Mouse (Mus musculus): ENCODE measurements at regions not wholly inside any gene's neighbourhood (a gene's known extent, or its start where the extent isn't known, plus 50 kb on each side); places are given as distances from the start of the nearest gene placed in this dataset.
"Not testable (repeated sequence)": the region's sequence is repeated elsewhere in the genome, so short reads cannot be mapped to it uniquely, and the experiment has no call there.

GRCm38 (mm10) chr1:184669173-184669572 is 63.2 kb downstream of the Hlx start:
- DNase-seq (ENCODE audit: low read depth, low spot score): not testable (repeated sequence)

GRCm38 (mm10) chr1:184668428-184668827 is 64.0 kb downstream of the Hlx start:
- no peak for DNase-seq (ENCODE audit: low read depth, low spot score)

DNA sequence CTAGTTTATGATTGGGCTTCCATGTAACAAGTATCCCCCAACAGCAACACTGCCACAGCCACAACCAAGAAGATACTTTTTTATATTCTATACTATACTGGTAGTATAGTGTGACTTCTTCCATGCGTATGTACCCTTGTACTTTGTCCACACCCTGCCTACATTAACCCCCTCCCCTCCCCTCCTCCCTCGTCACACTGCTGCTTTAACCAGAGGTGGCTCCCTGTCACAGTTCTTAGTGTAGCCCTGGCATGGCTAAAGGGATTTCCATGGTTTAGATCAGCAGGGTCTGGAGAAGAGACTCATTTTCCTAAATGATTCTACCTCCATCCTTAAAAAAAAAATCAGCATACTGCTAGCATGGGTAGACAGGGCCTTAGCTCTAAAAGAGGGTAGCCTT is 64.4 kb downstream of the Hlx start:
- no peak for DNase-seq (ENCODE audit: low read depth, low spot score)

DNA sequence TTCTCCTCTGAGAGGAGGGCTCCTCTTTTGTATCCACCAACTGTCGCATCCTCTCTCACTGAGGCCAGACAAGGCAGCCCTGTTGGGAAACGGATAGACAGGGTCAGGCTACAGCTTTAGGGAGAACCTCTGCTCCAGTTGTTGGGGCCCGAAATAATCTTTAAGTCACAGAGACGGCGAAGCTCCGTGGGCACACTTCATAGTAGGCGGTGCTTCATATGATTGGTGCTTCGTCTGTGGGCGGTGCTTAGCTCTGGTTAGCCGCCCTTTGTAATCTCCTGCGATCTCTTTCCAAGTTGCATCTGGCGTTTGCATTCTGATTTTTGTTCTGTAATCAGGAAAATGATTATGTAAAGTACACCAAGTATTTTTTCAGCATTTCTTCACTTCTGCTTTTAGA is 67.2 kb downstream of the Hlx start:
- no peak for DNase-seq (ENCODE audit: low read depth, low spot score)

GRCm38 (mm10) chr1:184664098-184664375 is 68.4 kb downstream of the Hlx start:
- DNase-seq (ENCODE audit: low read depth, low spot score): no peak

DNA sequence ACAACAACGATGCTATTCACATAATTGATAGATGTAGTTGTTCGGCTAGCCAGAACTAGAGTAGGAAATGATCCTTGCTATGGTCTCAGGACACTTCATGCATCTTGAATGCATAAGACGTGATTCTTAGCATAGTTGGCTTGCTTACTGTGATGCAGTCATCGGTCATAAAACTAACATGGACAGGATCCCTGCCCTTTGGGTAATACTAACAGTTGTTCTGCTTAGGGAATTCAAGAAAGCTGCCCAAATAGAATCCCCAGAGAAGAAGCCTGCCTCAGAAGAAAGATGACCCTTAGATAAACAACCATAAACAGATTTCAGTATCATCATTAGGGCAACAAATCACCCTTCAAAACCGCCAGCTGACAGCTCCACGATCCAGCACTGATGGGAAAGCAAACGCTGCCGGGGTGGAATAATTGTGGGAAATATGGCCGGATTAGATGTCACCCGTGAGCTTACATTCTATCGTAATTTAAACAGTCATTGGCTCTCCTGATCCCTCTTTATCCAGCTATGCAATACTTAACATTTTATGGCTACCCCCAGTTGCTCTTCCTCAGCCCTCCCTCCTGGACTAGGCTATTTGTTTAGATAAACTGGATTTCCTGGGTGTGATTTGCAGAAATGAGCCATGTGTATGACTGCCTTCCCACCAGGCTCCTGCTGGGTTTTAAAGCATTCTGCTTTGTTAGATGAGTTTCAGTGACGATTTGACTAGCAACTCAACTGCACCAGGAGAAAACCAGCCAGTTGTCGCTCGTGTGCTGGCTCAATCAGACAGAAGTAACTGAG is 68.9 kb downstream of the Hlx start:
- DNase-seq (ENCODE audit: low read depth, low spot score): no peak

DNA sequence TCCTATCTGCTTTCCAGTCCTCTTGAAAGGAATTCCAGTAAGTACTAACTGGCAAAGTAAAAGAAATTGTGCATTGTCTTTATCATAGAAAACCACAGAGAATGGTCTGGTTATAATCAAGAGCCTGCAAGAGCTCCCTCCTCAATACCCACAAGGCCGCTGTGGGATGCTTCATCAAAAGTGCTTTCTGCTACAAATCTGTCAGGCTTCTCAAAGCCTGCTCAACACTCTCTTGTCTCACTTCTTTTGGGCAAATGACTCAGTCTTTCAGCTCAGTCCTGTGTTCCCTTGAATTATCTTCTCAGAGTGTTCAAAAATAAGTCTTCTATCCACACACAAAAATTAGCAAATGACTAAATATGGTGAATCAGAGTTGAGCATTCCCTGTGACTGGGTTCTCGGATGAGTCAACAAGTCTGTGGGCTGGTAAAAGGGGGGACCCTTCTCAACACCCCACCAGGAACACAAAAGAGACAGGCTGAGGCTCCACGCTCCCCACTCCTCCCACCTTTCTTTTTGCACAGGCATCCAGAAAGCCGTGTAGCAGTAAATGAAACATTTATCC is 81.8 kb downstream of the Hlx start:
- no peak for DNase-seq (ENCODE audit: low read depth, low spot score)

GRCm38 (mm10) chr1:184647920-184648540 is 84.4 kb downstream of the Hlx start:
- no peak for DNase-seq (ENCODE audit: low read depth, low spot score)

DNA sequence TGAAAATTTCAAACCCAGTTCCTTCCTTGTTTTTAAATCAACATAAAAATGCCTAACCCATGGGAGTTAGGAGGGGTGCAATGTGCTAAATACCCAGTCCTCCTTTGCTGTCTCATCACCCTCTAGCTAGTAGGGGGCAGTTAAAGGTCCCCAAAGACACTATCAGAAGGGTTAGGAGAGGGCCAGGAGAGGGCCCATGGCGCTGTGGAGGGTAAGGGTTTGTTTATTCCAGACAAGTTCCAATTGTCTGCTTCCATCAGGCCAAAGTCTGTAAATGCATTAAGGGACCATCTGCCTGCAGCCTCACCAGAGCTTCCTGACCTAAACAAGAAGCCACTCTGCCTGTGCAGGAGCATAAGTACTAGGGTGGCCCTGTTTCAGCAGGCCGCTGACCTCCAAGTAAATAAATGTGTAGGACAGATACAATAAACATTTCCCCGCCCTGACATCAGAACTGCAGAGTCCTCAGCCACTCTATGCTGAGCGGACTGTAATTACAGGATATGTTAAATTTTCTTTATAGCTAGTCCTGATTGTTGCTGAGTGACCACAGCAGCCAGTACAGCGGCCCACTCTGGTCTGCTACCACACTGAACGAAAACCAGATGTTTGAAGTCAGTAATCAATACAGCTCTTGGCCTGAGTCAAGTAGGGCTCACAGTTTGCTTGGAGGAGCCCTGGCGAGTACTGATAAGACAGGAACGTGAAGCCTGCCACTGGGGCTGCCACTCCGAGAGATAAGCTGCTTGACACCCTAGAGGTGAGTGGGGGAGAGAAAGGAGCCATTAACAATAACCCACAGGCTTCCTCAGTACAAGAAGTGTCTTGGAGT is 87.4 kb downstream of the Hlx start:
- DNase-seq (ENCODE audit: low read depth, low spot score): no peak

- no peak for DNase-seq (ENCODE audit: low read depth, low spot score)
Measured at GRCm38 (mm10) chr1:184630695-184631475, 101.5 kb downstream of the Hlx start.

DNA sequence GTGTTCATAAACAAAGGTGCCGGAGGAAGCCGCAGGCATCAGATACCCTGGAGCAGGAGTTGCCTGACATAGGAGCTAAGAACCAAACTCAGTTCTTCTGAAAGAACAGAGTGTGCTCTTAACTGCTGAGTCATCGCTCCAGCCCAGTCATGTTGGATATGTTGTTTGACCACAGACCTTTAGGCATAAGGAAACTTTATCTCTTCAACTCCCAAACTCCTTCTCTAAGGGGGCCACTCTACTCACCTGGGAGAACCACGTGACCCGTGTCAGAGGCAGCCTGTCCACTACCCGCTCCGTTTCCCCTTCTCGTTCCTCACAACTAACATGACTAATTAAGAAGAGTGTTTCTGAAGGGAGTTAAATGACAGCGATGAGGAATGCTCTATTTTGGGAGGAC is 103.2 kb downstream of the Hlx start:
- no peak for DNase-seq (ENCODE audit: low read depth, low spot score)

DNA sequence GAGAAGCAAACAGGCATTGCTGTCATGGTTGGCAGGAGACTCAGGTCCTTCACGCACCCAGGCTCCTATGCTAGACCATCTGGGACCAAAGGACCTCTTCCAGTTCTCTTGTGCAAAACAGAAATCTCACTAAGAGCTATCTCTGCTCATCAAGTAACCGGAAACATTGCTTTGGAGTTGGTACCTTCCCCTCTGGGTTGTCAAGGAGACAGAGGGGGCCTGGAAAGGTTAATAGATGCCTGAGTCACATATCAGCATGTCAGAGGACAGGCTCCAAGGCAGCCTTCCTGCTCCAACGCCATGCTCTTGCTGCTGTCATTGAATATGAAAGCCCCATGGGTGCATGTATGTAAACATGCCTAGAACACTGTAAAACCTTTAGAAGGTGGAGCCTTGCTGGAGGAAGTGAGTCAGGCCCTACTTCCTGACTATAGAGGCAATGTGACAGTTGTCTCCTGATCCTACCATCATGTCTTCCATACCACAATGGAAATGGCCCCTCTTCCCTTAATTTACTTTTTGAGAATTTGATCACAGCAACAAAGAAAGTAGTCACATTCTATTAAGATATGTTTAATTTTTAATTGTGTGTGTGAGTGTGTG is 103.8 kb downstream of the Hlx start:
- no peak for DNase-seq (ENCODE audit: low read depth, low spot score)

DNA sequence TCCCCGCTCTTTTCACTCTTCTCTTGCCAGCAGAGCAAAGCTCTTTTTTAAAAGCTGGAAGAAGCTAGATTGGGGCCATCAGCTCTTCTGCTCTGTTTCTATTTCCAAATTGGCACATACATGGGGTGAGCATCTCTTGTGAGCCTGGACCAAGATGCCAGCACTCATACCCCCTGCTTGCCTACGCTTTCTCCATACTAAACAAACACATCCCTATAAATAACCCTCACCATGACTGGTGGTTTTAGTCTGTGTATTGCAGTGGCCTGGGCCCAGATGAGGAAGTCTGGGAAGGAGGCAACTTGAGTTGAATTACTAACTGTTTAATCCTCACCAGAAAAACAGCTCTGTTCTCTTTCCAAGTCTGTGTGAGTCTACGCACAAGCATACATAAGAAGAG is 110.0 kb downstream of the Hlx start:
- no peak for DNase-seq (ENCODE audit: low read depth, low spot score)

GRCm38 (mm10) chr1:184621950-184622349 is 110.5 kb downstream of the Hlx start:
- DNase-seq (ENCODE audit: low read depth, low spot score): no peak

DNA sequence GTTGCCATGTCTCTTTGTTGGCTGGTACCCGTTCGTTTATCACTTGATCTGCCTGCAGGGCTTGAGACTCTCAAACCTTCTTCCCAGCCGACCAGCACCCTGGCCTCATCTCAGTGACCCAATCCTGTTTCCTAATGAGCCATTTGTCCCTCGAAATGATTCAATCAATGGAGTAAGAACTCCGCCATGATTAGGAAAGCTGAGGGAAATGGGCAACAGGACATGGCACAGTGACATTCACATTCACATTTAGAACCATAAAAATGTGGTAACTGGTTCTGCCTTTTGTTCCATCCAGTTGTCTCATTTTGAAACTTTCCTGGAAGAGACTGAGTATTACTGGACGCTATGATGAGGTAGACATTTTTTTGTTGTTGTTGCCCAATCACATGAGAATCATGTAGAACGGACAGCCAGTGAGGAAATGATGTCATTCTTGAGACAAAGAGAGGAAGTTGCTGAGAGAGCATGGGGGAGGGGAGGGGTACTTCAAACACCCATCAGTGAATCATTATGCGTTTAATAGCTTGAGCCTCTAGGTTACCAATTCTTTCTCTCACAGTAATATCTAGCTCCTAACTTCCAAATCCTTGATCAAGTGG is 114.5 kb downstream of the Hlx start:
- no peak for DNase-seq (ENCODE audit: low read depth, low spot score)

- no peak for DNase-seq (ENCODE audit: low read depth, low spot score)
Measured at GRCm38 (mm10) chr1:184615991-184616390, 116.4 kb downstream of the Hlx start.

DNA sequence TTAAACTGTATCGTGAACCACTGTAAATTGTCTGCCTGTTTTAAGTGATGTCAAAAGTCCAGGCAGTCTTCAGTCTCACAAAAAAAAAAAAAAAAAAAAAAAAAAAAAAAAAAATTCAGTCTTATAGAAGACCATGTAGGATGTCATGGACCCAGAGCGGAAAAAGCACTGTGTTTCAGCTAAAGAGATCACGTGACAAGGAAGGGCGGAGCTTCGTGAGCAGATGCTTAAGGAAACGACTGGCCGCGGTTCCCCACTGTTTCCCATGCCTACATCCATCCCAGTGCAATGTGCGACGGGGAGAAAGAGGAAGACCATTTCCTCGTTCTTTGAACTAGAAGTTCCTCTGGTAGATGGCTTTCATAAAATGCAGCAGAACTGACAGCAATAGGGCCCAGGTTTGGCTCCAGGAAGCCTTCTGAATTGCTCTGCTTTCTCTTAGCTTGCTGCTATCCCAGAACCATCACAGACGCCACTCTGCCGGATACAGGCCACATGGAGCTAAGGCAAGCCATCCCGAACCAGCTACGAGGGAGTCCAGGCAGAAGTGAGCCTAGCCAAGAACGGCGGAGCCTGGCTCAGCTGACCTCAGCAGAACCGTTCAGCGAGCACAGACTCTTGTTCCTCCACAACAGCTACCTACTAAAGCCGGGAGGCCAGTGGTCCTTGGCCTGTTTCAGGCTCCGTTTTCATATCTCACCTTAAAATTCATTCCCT is 117.6 kb downstream of the Hlx start:
- DNase-seq (ENCODE audit: low read depth, low spot score): no peak

DNA sequence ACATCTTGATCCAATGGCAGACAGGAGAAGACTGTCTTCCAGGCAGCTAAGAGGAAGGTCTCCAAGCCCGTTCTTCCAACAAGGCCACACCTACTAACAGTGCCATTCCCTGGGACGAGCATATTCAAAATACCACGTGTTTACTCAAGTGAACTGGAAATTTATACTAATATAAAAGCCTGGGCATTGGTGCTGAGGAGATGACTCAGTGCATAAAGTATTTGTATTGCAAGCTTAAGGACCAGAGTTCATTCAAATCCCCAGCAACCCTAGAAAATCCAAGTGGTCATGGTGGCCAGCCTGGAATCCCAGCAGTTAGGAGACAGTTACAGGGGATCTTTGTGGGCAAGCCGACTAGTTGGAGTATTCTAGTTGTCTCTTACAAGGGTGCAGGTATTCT is 119.5 kb downstream of the Hlx start:
- DNase-seq (ENCODE audit: low read depth, low spot score): no peak

- DNase-seq (ENCODE audit: low read depth, low spot score): no peak
Measured at GRCm38 (mm10) chr1:184608938-184609337, 123.5 kb downstream of the Hlx start.

DNA sequence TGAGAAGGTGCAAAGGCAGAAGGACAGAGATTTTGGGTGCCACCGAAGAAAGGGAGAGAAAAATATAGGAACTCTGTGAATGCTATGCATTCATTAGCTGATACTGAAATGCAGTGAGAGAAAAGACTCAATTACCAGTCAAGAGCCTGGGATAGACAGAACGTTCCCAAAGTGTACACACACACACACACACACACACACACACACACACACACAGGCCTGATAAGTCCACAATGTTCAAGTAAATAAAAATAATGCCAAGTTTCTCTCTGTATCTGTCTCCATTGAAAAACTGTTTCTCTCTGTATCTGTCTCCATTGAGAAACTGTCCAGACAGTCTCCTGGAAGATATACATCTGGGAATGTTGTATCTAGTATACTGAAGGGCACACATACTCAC is 124.1 kb downstream of the Hlx start:
- no peak for DNase-seq (ENCODE audit: low read depth, low spot score)
